7 mouse cellular contexts compared by ENCODE assay signal in the genomic region with DNA sequence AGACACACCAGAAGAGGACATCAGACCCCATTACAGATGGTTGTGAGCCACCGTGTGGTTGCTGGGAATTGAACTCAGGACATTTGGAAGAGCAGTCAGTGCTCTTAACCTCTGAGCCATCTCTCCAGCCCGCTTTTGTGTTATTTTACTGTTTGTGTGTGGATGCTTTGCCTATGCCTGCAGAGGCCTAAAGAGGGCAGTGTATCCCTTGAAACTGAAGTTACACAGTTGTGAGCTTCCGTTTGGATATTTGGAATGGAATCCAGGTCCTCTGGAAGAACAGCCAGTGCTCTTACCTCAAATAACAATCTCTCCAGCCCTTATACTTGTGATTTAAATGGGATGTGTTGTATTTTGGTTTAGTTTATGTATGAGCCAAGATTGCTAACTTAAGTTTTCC.
DNase-seq lines count a peak whose midpoint lies in the region; ATAC-seq and TF ChIP-seq lines count a peak whose summit lies in the region.
"Not testable (repeated sequence)": the region's sequence is repeated elsewhere in the genome, so short reads cannot be mapped to it uniquely, and the experiment has no call there.

No protein-coding gene starts in this region.

- not testable (repeated sequence) for H3K4me3 ChIP-seq in MEL (ENCODE audit: control insufficient read depth in 1 of 2, insufficient read depth in 1 of 2, low read depth in 2 of 2, low read length in 2 of 2); gastrocnemius, adult 2 months; hindbrain, embryonic 14.5 days (replicated peaks; ENCODE audit: low read length); layer of hippocampus, adult 2 months

- intact Hi-C loops in gastrocnemius, adult 2 months (cut with DNase I): not testable (repeated sequence)

- H3K27ac ChIP-seq in MEL (ENCODE audit: control insufficient read depth, low read depth, low read length); gastrocnemius, adult 2 months; hindbrain, embryonic 14.5 days; layer of hippocampus, adult 2 months: not testable (repeated sequence)

- not testable (repeated sequence) for H3K27me3 ChIP-seq in MEL (ENCODE audit: control insufficient read depth in 1 of 2, insufficient read depth in 2 of 2, low read length in 2 of 2); hindbrain, embryonic 14.5 days (ENCODE audit: control insufficient read depth, insufficient read depth, low read length)

- not testable (repeated sequence) for H3K79me2 ChIP-seq in MEL (ENCODE audit: control insufficient read depth, insufficient read depth, low read length, poor library complexity)

- not testable (repeated sequence) for H3K4me1 ChIP-seq in MEL (ENCODE audit: control insufficient read depth in 1 of 2, insufficient read depth in 2 of 2, low read length in 2 of 2); hindbrain, embryonic 14.5 days (replicated peaks; ENCODE audit: control insufficient read depth, insufficient read depth, low read length)

- not testable (repeated sequence) for H3K4me2 ChIP-seq in hindbrain, embryonic 14.5 days (replicated peaks)

- TF ChIP-seq RAD21 in MEL (IDR thresholded peaks at IDR 0.05; ENCODE audit: low read depth, low read length): peak; percentile 59

- not testable (repeated sequence) for TF ChIP-seq POLR2A in MEL (IDR thresholded peaks at IDR 0.05; ENCODE audit: control insufficient read depth in 1 of 2, insufficient read depth in 1 of 2, low read depth in 1 of 2, low read length in 2 of 2, poor library complexity in 1 of 2)

- TF ChIP-seq EP300 in MEL (IDR thresholded peaks at IDR 0.05; ENCODE audit: low read depth in 1 of 2, low read length in 2 of 2): not testable (repeated sequence)

- H3K9ac ChIP-seq in MEL (ENCODE audit: control insufficient read depth, low read depth, low read length, poor library complexity, severe bottlenecking); hindbrain, embryonic 14.5 days: not testable (repeated sequence)

- not testable (repeated sequence) for H3K9me3 ChIP-seq in MEL (replicated peaks; ENCODE audit: insufficient read depth, low read length); hindbrain, embryonic 14.5 days (ENCODE audit: control insufficient read depth, low read length)

- peak; percentile 45 for DNase-seq in MEL (ENCODE audit: low read depth, low spot score)
- peak; percentile 73 for DNase-seq in embryo, embryonic 10 days (ENCODE audit: low spot score)
- DNase-seq in gastrocnemius, adult 2 months; layer of hippocampus, adult 2 months (ENCODE audit: low spot score in 2 of 2): not testable (repeated sequence)
- peak; percentile 59 for DNase-seq in hindbrain, embryonic 14.5 days (ENCODE audit: low spot score)
- DNase-seq in lung, postnatal 10 days: peak; percentile 46
- peak; percentile 22 for DNase-seq in retina, postnatal 1 day

- H3K36me3 ChIP-seq in MEL (ENCODE audit: control insufficient read depth in 1 of 2, insufficient read depth in 2 of 2, low read length in 2 of 2): not testable (repeated sequence)
- H3K36me3 ChIP-seq in hindbrain, embryonic 14.5 days (replicated peaks; ENCODE audit: control insufficient read depth, insufficient read depth): peaks cover 46% of the 10 kb centered on the region

- ATAC-seq in hindbrain, embryonic 14.5 days (ENCODE audit: low FRiP score): not testable (repeated sequence)

- 52% methylated on average over 3 of the region's 3 CpGs for WGBS in hindbrain, embryonic 14.5 days

- peak; percentile 24 to 64 (median 25); a peak in 4 of 6 replicates for TF ChIP-seq CTCF in MEL (IDR thresholded peaks at IDR 0.05 in 2 of 3, conservative IDR thresholded peaks at IDR 0.05 in 1 of 3; ENCODE audit: control insufficient read depth in 1 of 3, insufficient read depth in 1 of 3, low read depth in 2 of 3, low read length in 3 of 3, poor library complexity in 1 of 3, severe bottlenecking in 1 of 3)
- peak; percentile 62 for TF ChIP-seq CTCF in gastrocnemius, adult 2 months (IDR thresholded peaks at IDR 0.05)
- TF ChIP-seq CTCF in layer of hippocampus, adult 2 months (conservative IDR thresholded peaks at IDR 0.05): peak; percentile 76

TF ChIP-seq in MEL, 35 proteins besides CTCF, POLR2A, EP300 and RAD21:
- TF ChIP-seq SMC3 (IDR thresholded peaks at IDR 0.05; ENCODE audit: low read depth, low read length) (peak; percentile 59), ZC3H11A (IDR thresholded peaks at IDR 0.05; ENCODE audit: low read depth, low read length) (peak; percentile 34)

Comparison
In these comparisons a context has a peak if more than half of its experiments do, and no peak if none do; other contexts are left out.
1. CTCF ChIP-seq: peak in every context shown above with its lines; median percentile 76 in layer of hippocampus, adult 2 months; 62 in gastrocnemius, adult 2 months; 25 in MEL.